Mouse (Mus musculus): ENCODE results near the gene Catspere2.

Catspere2 gene

GRCm38 (mm10) chr1:178219166-178220077, 236.2 kb downstream of the Catspere2 start:
- peak in 1 of 2 experiments; percentile 25 for DNase-seq

Measured in cerebellum, postnatal 36 days (tissue).